Mouse (Mus musculus) heart, embryonic 15.5 days (tissue): Measurements from ENCODE around the gene Prr13. TPM values are rescaled to one million over a fixed set of nuclear protein-coding genes. Genes with fewer than 3 reads are reported as not detected.

Experiments
- ATAC-seq: fragments of 200-750 bp; cut with Nextera tagmentation; replicated peaks from 2 replicates; pipeline ENCODE4 v1.8.0; 2017; ENCODE audit warnings: low read depth, moderate TSS enrichment; ENCODE audit not compliant: insufficient number of reproducible peaks, insufficient read depth, low FRiP score
- H3K27ac ChIP-seq: fragments of 300-500 bp; sonication (generic); 2 replicates; pipeline ENCODE4 v1.5.1; 2015; ENCODE audit warnings: mild to moderate bottlenecking, inconsistent platforms
- H3K27me3 ChIP-seq: fragments of 300-500 bp; sonication (generic); 2 replicates; pipeline ENCODE4 v1.6.1; 2015; ENCODE audit warnings: inconsistent platforms
- H3K36me3 ChIP-seq: fragments of 300-500 bp; sonication (generic); 2 replicates; pipeline ENCODE4 v1.6.1; 2015; ENCODE audit warnings: mild to moderate bottlenecking, inconsistent platforms
- H3K4me1 ChIP-seq: fragments of 300-500 bp; sonication (generic); replicated peaks from 2 replicates; pipeline ENCODE4 v1.6.1; 2015; ENCODE audit warnings: inconsistent platforms
- H3K4me2 ChIP-seq: fragments of 300-500 bp; sonication (generic); 2 replicates; pipeline ENCODE4 v1.6.1; 2015; ENCODE audit warnings: inconsistent platforms, mild to moderate bottlenecking, moderate library complexity
- H3K4me3 ChIP-seq: fragments of 300-500 bp; sonication (generic); 2 replicates; pipeline ENCODE4 v1.5.1; 2015; ENCODE audit warnings: mild to moderate bottlenecking, inconsistent platforms
- H3K9ac ChIP-seq: fragments of 300-500 bp; sonication (generic); 2 replicates; pipeline ENCODE4 v1.6.1; 2015; ENCODE audit warnings: mild to moderate bottlenecking, inconsistent platforms
- H3K9me3 ChIP-seq: fragments of 300-500 bp; sonication (generic); replicated peaks from 2 replicates; pipeline ENCODE4 v1.6.1; 2016; ENCODE audit warnings: inconsistent platforms
- WGBS: fragments of 180-500 bp; shearing (Covaris S2); methylation state at CpG from one replicate; pipeline ENCODE4 v1.1.7; 2015; ENCODE audit warnings: mixed read lengths; 5-methylcytosine and 5-hydroxymethylcytosine counted together
- polyA plus RNA-seq: library from polyadenylated mRNA; unstranded; fragments of >200 nt; fragmentation: Nextera tagmentation; extraction: Ambion mirVana; gene quantifications from 2 replicates; pipeline ENCODE4 v1.2.1, GENCODE M21; 2015

The Prr13 gene
- 87.9 and 91.2 TPM in 2 replicates for polyA plus RNA-seq

- H3K27ac ChIP-seq, result peak within 1 kb of the TSS; percentile 47
- no peaks in the 10 kb centered on the region for H3K9me3 ChIP-seq
- under 1% methylated on average over 19 of the region's 19 CpGs for WGBS
Measured at GRCm38 (mm10) chr15:102458904-102459317, at the start of gene Prr13. Gene Prr13, plus strand, starts transcription at chr15:102459028.

GRCm38 (mm10) chr15:102409286-102409685 is 49.5 kb upstream of the Prr13 start:
- Histone ChIP-seq H3K4me1 (peaks cover 41% of the 10 kb centered on the region), H3K36me3 (peaks cover 43% of the 10 kb centered on the region), H3K27me3 (no peaks in the 10 kb centered on the region), H3K9ac (no peak overlapping the region), H3K9me3 (no peaks in the 10 kb centered on the region), H3K27ac (no peak overlapping the region), H3K4me2 (0 out of 2 replicates have a peak overlapping the region, but pooled peaks have one; percentile 16), H3K4me3 (0 out of 2 replicates have a peak overlapping the region, but pooled peaks have one; percentile 3)
- WGBS, result 92% methylated on average over 3 of the region's 3 CpGs
- no peak for ATAC-seq

More at GRCm38 (mm10) chr15:102458904-102459317, at the start of gene Prr13:
- H3K4me1 ChIP-seq, result peaks cover 22% of the 10 kb centered on the region
- H3K27me3 ChIP-seq, result no peaks in the 10 kb centered on the region
- H3K9ac ChIP-seq, result peak within 1 kb of the TSS; percentile 58
- H3K4me3 ChIP-seq, result peak within 1 kb of the TSS; percentile 58
- peak; percentile 81 for ATAC-seq
- peaks cover 6% of the 10 kb centered on the region for H3K36me3 ChIP-seq
- peak within 1 kb of the TSS; percentile 69 for H3K4me2 ChIP-seq

- H3K27ac ChIP-seq, result no peak overlapping the region
- ATAC-seq, result no peak
- WGBS, result 83% methylated on average over 1 of the region's 1 CpGs
- H3K9ac ChIP-seq, result no peak overlapping the region
- no peaks in the 10 kb centered on the region for H3K27me3 ChIP-seq
- no peaks in the 10 kb centered on the region for H3K9me3 ChIP-seq
- peaks cover 47% of the 10 kb centered on the region for H3K36me3 ChIP-seq
- H3K4me1 ChIP-seq, result peaks cover 35% of the 10 kb centered on the region
- H3K4me3 ChIP-seq, result no peak overlapping the region
- peak overlapping the region; percentile 16; the same call in 1 of the 2 replicates for H3K4me2 ChIP-seq
Measured at GRCm38 (mm10) chr15:102411077-102411476, 47.8 kb upstream of the Prr13 start.

GRCm38 (mm10) chr15:102413687-102414086 is 45.1 kb upstream of the Prr13 start:
- Histone ChIP-seq H3K9me3 (no peaks in the 10 kb centered on the region), H3K27me3 (no peaks in the 10 kb centered on the region), H3K9ac (no peak overlapping the region), H3K4me3 (no peak overlapping the region), H3K4me2 (no peak overlapping the region), H3K27ac (no peak overlapping the region), H3K36me3 (peaks cover 38% of the 10 kb centered on the region), H3K4me1 (peaks cover 19% of the 10 kb centered on the region)
- ATAC-seq, result no peak

- WGBS, result 85% methylated on average over 2 of the region's 2 CpGs
Measured at GRCm38 (mm10) chr15:102417524-102417923, 41.3 kb upstream of the Prr13 start.

GRCm38 (mm10) chr15:102420986-102421385 is 37.8 kb upstream of the Prr13 start:
- no peak for ATAC-seq
- H3K4me1 ChIP-seq, result no peaks in the 10 kb centered on the region
- peak overlapping the region; percentile 3; the same call in 1 of the 2 replicates for H3K27ac ChIP-seq
- no peak overlapping the region for H3K9ac ChIP-seq
- no peak overlapping the region for H3K4me3 ChIP-seq
- no peak overlapping the region for H3K4me2 ChIP-seq
- H3K27me3 ChIP-seq, result no peaks in the 10 kb centered on the region
- WGBS, result 50% methylated on average over 1 of the region's 1 CpGs
- peaks cover 22% of the 10 kb centered on the region for H3K36me3 ChIP-seq
- no peaks in the 10 kb centered on the region for H3K9me3 ChIP-seq

More at GRCm38 (mm10) chr15:102417524-102417923, 41.3 kb upstream of the Prr13 start:
- Histone ChIP-seq H3K36me3 (peaks cover 17% of the 10 kb centered on the region), H3K9ac (no peak overlapping the region), H3K4me1 (no peaks in the 10 kb centered on the region), H3K27me3 (no peaks in the 10 kb centered on the region), H3K27ac (no peak overlapping the region), H3K9me3 (no peaks in the 10 kb centered on the region), H3K4me2 (no peak overlapping the region), H3K4me3 (no peak overlapping the region)
- ATAC-seq, result no peak

- Histone ChIP-seq H3K9me3 (no peaks in the 10 kb centered on the region), H3K4me1 (no peaks in the 10 kb centered on the region), H3K9ac (no peak overlapping the region), H3K4me3 (no peak overlapping the region), H3K36me3 (peaks cover 26% of the 10 kb centered on the region), H3K27ac (no peak overlapping the region), H3K4me2 (no peak overlapping the region), H3K27me3 (no peaks in the 10 kb centered on the region)
- 53% methylated on average over 3 of the region's 3 CpGs for WGBS
- no peak for ATAC-seq
Measured at GRCm38 (mm10) chr15:102421437-102421836, 37.4 kb upstream of the Prr13 start.

GRCm38 (mm10) chr15:102423602-102424240 is 35.1 kb upstream of the Prr13 start:
- H3K9ac ChIP-seq, result no peak overlapping the region
- peaks cover 41% of the 10 kb centered on the region for H3K36me3 ChIP-seq
- H3K9me3 ChIP-seq, result no peaks in the 10 kb centered on the region

GRCm38 (mm10) chr15:102424657-102425056 is 34.2 kb upstream of the Prr13 start:
- H3K27ac ChIP-seq, result no peak overlapping the region
- H3K36me3 ChIP-seq, result peaks cover 47% of the 10 kb centered on the region
- H3K4me2 ChIP-seq, result no peak overlapping the region
- no peak for ATAC-seq
- 61% methylated on average over 2 of the region's 2 CpGs for WGBS
- H3K9me3 ChIP-seq, result no peaks in the 10 kb centered on the region
- no peak overlapping the region for H3K9ac ChIP-seq
- no peaks in the 10 kb centered on the region for H3K27me3 ChIP-seq
- H3K4me1 ChIP-seq, result no peaks in the 10 kb centered on the region
- no peak overlapping the region for H3K4me3 ChIP-seq

More at GRCm38 (mm10) chr15:102423602-102424240, 35.1 kb upstream of the Prr13 start:
- Histone ChIP-seq H3K4me2 (no peak overlapping the region), H3K4me1 (no peaks in the 10 kb centered on the region), H3K27me3 (no peaks in the 10 kb centered on the region), H3K27ac (no peak overlapping the region), H3K4me3 (no peak overlapping the region)
- WGBS, result 90% methylated on average over 2 of the region's 2 CpGs
- ATAC-seq, result no peak

GRCm38 (mm10) chr15:102426963-102427362 is 31.9 kb upstream of the Prr13 start:
- Histone ChIP-seq H3K27me3 (no peaks in the 10 kb centered on the region), H3K27ac (no peak overlapping the region), H3K9me3 (no peaks in the 10 kb centered on the region), H3K9ac (no peak overlapping the region), H3K4me1 (no peaks in the 10 kb centered on the region), H3K4me2 (no peak overlapping the region), H3K4me3 (no peak overlapping the region), H3K36me3 (peaks cover 69% of the 10 kb centered on the region)
- WGBS, result 92% methylated on average over 1 of the region's 1 CpGs
- no peak for ATAC-seq

- H3K4me3 ChIP-seq, result no peak overlapping the region
- ATAC-seq, result no peak
- H3K4me2 ChIP-seq, result no peak overlapping the region
- H3K4me1 ChIP-seq, result no peaks in the 10 kb centered on the region
- no peaks in the 10 kb centered on the region for H3K9me3 ChIP-seq
- WGBS, result 72% methylated on average over 1 of the region's 1 CpGs
- H3K36me3 ChIP-seq, result peaks cover 73% of the 10 kb centered on the region
- no peak overlapping the region for H3K9ac ChIP-seq
- no peaks in the 10 kb centered on the region for H3K27me3 ChIP-seq
- peak overlapping the region; percentile 31; the same call in 1 of the 2 replicates for H3K27ac ChIP-seq
Measured at GRCm38 (mm10) chr15:102432046-102432445, 26.8 kb upstream of the Prr13 start.

- ATAC-seq, result no peak
- WGBS, result 86% methylated on average over 4 of the region's 4 CpGs
- Histone ChIP-seq H3K27ac (no peak overlapping the region), H3K36me3 (peaks cover 65% of the 10 kb centered on the region), H3K4me3 (no peak overlapping the region), H3K4me1 (no peaks in the 10 kb centered on the region), H3K9me3 (no peaks in the 10 kb centered on the region), H3K27me3 (no peaks in the 10 kb centered on the region), H3K4me2 (no peak overlapping the region), H3K9ac (no peak overlapping the region)
Measured at GRCm38 (mm10) chr15:102433173-102433572, 25.7 kb upstream of the Prr13 start.
